Mouse (Mus musculus): ENCODE measurements around the gene Amd1.

GRCm38 (mm10) chr10:40259542-40259941 is 42.4 kb downstream of the Amd1 start:
- TF ChIP-seq CTCF (conservative IDR thresholded peaks at IDR 0.05; ENCODE audit: insufficient read depth, insufficient read length, low read depth, low read length) (no peak), POLR2A (IDR thresholded peaks at IDR 0.05; ENCODE audit: low read depth, low read length) (no peak)
